Mouse (Mus musculus): ENCODE measurements around the gene Dok5.

- no peak for TF ChIP-seq POLR2A (IDR thresholded peaks at IDR 0.05; ENCODE audit: borderline replicate concordance, low read depth, low read length)
- TF ChIP-seq CTCF (IDR thresholded peaks at IDR 0.05; ENCODE audit: low read depth, low read length), result no peak
Measured at GRCm38 (mm10) chr2:170837363-170837762, 105.8 kb downstream of the Dok5 start.
